Mouse (Mus musculus) embryonic facial prominence, embryonic 11.5 days (tissue): ENCODE measurements around the gene Zan. TPM values are rescaled to one million over a fixed set of nuclear protein-coding genes. Genes with fewer than 3 reads are reported as not detected.

Source experiments
- ATAC-seq: fragments of 200-750 bp; cut with Nextera tagmentation; replicated peaks from 2 replicates; pipeline ENCODE4 v1.8.0; 2017; ENCODE audit warnings: low read depth; ENCODE audit not compliant: insufficient number of reproducible peaks, low FRiP score, low TSS enrichment
- DNase-seq: peaks from one replicate; pipeline ENCODE4 v3.0.0-alpha.2; 2015; ENCODE audit warnings: low spot score
- H3K27ac ChIP-seq: fragments of 300-500 bp; sonication (generic); replicated peaks from 2 replicates; pipeline ENCODE4 v1.5.1; 2014; ENCODE audit warnings: mild to moderate bottlenecking, low read depth, low read length, control low read depth
- H3K27me3 ChIP-seq: fragments of 300-500 bp; sonication (generic); 2 replicates; pipeline ENCODE4 v1.6.1; 2014; ENCODE audit warnings: mild to moderate bottlenecking, low read length, moderate library complexity, mixed read lengths; ENCODE audit not compliant: control insufficient read depth, insufficient read depth
- H3K36me3 ChIP-seq: fragments of 300-500 bp; sonication (generic); replicated peaks from 2 replicates; pipeline ENCODE4 v1.6.1; 2014; ENCODE audit warnings: low read depth, mild to moderate bottlenecking, low read length, moderate library complexity, mixed read lengths; ENCODE audit not compliant: control insufficient read depth, insufficient read depth
- H3K4me1 ChIP-seq: fragments of 300-500 bp; sonication (generic); 2 replicates; pipeline ENCODE4 v1.6.1; 2014; ENCODE audit warnings: low read length, mixed read lengths; ENCODE audit not compliant: control insufficient read depth, insufficient read depth
- H3K4me2 ChIP-seq: fragments of 300-500 bp; sonication (generic); 2 replicates; pipeline ENCODE4 v1.6.1; 2014; ENCODE audit warnings: low read depth, mild to moderate bottlenecking, control low read depth, low read length, moderate library complexity
- H3K4me3 ChIP-seq: fragments of 300-500 bp; sonication (generic); 2 replicates; pipeline ENCODE4 v1.5.1; 2014; ENCODE audit warnings: low read depth, low read length, control low read depth
- H3K9ac ChIP-seq: fragments of 300-500 bp; sonication (generic); replicated peaks from 2 replicates; pipeline ENCODE4 v1.6.1; 2014; ENCODE audit warnings: mild to moderate bottlenecking, control low read depth, low read length
- H3K9me3 ChIP-seq: fragments of 300-500 bp; sonication (generic); replicated peaks from 2 replicates; pipeline ENCODE4 v1.6.1; 2016; ENCODE audit warnings: mild to moderate bottlenecking, low read length, inconsistent platforms, mixed read lengths; ENCODE audit not compliant: control insufficient read depth
- WGBS: fragments of 180-500 bp; shearing (Covaris S2); extraction: QIAGEN DNeasy Blood & Tissue Kit; methylation state at CpG from one replicate; pipeline ENCODE4 v1.1.7; 2014; 5-methylcytosine and 5-hydroxymethylcytosine counted together
- polyA plus RNA-seq: library from polyadenylated mRNA; unstranded; fragments of >200 nt; fragmentation: Nextera tagmentation; extraction: Ambion mirVana; gene quantifications from 2 replicates; pipeline ENCODE4 v1.2.1, GENCODE M21; 2014

Zan gene
- polyA plus RNA-seq, 1 experiment from 2014 or later = 0.06 TPM

DNA sequence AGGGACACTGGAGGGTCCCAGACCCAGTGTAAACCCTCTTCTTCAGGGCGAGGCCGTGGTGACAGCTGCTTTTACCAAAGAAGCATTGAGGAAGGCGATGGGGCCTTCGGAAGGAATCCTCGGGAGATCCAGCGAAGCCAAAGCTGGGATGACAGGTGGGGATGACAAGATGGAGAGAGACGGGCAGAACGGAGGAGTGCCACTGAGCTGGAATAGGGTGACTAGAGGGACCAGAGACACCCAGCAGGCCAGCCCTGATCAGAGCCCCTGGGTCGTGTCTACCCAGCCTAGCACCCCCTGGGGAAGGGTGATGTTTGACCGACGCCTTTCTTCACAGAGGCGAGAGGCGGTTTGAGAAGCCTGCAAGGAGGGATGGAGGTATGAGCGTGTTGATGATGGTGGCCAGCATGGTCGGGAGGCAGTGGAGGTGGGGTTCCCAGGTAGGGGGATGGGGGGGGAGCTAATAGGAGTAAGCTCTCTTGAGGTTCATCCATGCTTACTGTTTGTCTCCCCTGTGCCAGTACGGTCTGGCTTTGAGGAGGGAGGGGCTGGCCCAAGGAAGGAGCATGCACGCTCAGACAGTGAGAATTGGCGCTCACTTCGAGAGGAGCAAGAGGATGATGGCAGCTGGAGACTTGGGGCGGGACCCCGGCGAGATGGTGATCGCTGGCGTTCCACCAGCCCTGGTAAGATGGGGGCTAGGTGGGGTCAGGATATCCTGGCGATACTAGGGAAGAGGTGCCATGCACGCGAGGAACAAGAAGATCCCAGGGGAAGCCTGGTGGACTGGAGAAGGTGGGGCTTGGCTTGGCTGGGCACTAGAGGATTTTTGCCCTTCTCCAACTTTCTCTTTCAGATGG is 43.1 kb upstream of the Zan start:
- H3K4me2 ChIP-seq = no peak overlapping the region
- no peak for ATAC-seq
- H3K4me3 ChIP-seq = no peak overlapping the region
- H3K9ac ChIP-seq = no peak overlapping the region
- peaks cover 45% of the 10 kb centered on the region for H3K36me3 ChIP-seq
- DNase-seq = no peak
- no peak overlapping the region for H3K27ac ChIP-seq
- H3K9me3 ChIP-seq = no peaks in the 10 kb centered on the region
- WGBS = 91% methylated on average over 27 of the region's 27 CpGs
- no peaks in the 10 kb centered on the region for H3K27me3 ChIP-seq
- no peaks in the 10 kb centered on the region for H3K4me1 ChIP-seq

DNA sequence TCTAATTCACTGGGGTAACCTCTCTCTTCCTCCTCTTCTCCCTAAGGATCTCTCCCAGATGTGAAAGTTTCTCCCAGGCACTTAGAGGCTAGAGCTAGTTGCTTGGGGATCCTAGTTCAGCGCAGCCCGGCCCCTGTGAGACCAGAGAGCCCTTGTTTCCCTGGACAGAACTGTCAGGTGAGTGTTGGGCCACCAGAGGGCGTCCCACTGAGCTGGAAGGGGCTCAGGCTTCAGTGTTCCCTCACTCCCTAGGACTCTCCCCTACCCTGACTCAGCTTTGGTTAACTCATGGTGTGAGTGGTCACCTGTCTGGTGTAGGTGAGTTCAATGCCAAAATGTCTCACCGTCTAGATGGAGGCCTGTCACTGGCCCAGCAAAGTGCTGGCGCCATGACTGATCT is 41.6 kb upstream of the Zan start, which contains the start of gene Gigyf1:
Gene Gigyf1, plus strand, starts transcription at position 113 of the 400 bp plus-strand sequence.
- Histone ChIP-seq H3K36me3 (peaks cover 32% of the 10 kb centered on the region), H3K4me1 (no peaks in the 10 kb centered on the region; the same call in 1 of the 2 replicates), H3K4me3 (no peak within 1 kb of the TSS), H3K27ac (no peak within 1 kb of the TSS), H3K27me3 (no peaks in the 10 kb centered on the region), H3K9me3 (no peaks in the 10 kb centered on the region), H3K9ac (no peak within 1 kb of the TSS), H3K4me2 (no peak within 1 kb of the TSS)
- peak; percentile 45 for DNase-seq
- 0 out of 2 replicates have a peak, but pooled peaks have one; percentile 24 for ATAC-seq
- 78% methylated on average over 5 of the region's 5 CpGs for WGBS

DNA sequence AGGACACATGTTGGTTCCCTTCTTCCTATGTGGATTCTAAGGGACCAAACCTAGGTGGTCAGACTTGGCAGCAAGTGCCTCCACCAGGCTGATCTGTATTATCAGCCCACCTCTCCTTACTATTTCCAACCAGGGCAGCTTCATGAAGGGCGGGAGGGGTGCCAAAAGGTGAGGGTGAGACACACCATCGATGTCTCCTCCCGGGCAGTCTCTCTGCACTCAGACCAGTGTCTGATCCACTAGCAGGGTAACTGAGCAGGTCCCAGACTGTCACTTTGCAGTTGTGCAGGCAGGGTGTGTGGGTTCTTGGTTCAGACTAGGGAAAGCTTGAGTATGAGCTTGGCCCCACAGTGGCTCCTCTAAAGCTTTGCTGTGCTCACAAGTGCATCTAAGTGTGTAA is 37.9 kb upstream of the Zan start:
- 94% methylated on average over 3 of the region's 3 CpGs for WGBS
- ATAC-seq = no peak
- Histone ChIP-seq H3K4me3 (no peak overlapping the region), H3K4me1 (peaks cover 1% of the 10 kb centered on the region; the same call in 1 of the 2 replicates), H3K36me3 (peaks cover 6% of the 10 kb centered on the region), H3K9me3 (no peaks in the 10 kb centered on the region), H3K27ac (no peak overlapping the region), H3K9ac (no peak overlapping the region), H3K27me3 (no peaks in the 10 kb centered on the region), H3K4me2 (no peak overlapping the region)
- no peak for DNase-seq

DNA sequence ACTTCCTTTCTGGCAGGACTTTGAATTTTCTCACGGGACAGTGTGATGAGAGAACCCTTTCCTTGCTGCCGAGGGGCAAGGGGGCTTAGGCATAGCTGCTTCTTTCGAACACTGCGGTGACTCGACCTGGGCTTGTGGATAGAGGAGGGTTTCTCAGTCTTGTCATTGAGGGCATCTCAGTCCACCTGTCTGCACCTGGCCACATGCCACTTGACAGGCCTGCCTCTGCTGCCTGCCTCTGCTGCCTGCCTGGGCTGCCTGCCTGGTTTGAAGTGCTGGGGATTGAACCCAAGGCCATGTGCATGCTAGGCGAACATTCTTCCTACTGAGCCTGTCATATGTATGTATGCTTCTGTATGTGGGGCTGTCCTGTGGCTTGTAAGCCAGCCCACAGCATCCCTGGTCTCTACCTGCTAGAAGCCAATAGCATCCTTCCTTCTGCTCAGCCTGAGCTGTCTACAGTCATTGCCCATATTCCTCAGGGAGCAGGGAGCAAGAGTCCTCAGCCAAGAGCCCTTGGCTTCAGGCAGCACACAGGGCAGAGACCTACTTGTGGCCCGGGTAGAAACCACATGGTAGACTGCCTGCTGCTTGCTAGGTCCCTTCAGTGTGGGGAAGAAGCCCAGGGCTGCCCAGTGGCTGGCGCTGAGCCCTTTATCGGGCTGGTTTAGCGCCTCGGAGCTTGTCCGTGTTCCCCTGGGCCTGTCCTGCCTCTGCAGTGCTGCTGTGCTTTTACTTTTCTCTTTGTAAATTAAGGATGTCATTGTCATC is 37.3 kb upstream of the Zan start:
- Histone ChIP-seq H3K27ac (no peak overlapping the region), H3K4me1 (peaks cover 3% of the 10 kb centered on the region; the same call in 1 of the 2 replicates), H3K27me3 (no peaks in the 10 kb centered on the region), H3K9ac (no peak overlapping the region), H3K4me3 (no peak overlapping the region), H3K36me3 (peaks cover 1% of the 10 kb centered on the region; the same call in 1 of the 2 replicates), H3K4me2 (no peak overlapping the region), H3K9me3 (no peaks in the 10 kb centered on the region)
- DNase-seq (no peak), ATAC-seq (no peak)
- 87% methylated on average over 12 of the region's 12 CpGs for WGBS

DNA sequence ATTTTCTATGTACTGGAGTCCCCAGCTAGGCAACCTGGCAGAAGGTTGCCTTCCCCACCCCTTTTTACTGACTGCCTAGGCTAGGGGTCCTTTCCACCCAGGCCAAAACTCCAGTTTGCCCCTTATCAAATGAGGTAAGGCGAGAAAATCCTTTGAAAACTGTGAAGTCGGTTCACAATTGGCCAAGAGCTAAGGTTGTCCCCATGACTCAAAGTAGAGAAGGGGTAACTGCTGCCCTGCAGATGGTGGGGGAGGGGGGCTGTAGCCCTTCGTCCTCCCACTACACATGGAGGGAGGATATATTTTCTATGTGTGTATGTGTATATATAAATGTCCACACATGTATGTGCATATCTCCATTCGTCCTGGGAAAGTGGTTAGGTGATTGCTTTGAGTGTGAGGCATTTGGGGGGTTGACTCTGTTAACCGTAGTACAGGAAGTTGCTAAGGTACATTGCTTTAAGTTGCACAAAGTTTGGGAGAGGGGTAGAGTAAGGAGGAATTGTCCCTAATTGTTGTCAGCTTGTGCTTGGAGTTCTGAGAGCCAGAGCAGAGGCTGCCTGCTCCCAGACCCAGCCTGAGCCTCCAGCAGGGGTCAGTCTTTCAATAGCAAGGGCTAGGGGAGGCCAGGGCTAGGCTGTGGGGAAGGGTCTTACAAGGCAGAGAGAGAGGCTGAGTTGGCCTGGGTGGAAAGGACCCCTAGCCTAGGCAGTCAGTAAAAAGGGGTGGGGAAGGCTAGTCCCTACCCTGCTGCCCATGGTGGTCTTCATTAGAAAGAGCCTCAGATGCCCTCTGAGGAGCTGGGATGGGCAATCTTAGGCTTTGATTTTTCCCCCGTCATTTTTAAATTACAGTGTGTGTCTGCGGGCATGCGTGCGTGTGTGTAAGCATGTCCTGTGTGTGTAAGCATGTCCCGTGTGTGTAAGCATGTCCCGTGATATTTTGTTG is 36.3 kb upstream of the Zan start:
- no peak overlapping the region for H3K4me2 ChIP-seq
- DNase-seq (peak; percentile 80), ATAC-seq (peak; percentile 54; the same call in 1 of the 2 replicates)
- no peaks in the 10 kb centered on the region for H3K36me3 ChIP-seq
- WGBS = 74% methylated on average over 11 of the region's 11 CpGs
- no peak overlapping the region for H3K9ac ChIP-seq
- H3K27ac ChIP-seq = no peak overlapping the region
- no peaks in the 10 kb centered on the region for H3K9me3 ChIP-seq
- no peak overlapping the region for H3K4me3 ChIP-seq
- peaks cover 3% of the 10 kb centered on the region; the same call in 1 of the 2 replicates for H3K4me1 ChIP-seq
- H3K27me3 ChIP-seq = no peaks in the 10 kb centered on the region

DNA sequence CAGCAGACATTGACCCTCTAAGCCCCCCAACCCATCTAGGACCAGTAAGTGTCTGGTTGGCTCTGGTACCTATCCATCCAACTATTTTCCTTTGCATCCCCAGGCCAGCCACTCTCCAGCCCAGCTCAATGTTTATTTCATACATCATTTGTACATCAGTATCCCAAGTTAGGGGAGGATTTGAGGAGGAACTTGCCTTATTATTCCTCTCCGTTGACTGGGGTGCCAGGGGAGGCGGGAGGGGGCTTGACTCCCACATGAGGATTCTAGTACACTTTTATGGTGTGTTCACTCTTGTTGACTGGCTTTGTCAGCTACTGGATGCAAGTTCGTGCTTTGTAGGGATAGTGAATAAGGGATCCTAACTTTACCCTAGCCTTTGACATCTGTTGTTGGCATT is 34.8 kb upstream of the Zan start:
- Histone ChIP-seq H3K27me3 (no peaks in the 10 kb centered on the region), H3K4me3 (peak overlapping the region; percentile 99), H3K4me2 (peak overlapping the region; percentile 65), H3K9me3 (no peaks in the 10 kb centered on the region), H3K36me3 (no peaks in the 10 kb centered on the region), H3K27ac (no peak overlapping the region), H3K9ac (peak overlapping the region; percentile 99), H3K4me1 (peaks cover 3% of the 10 kb centered on the region; the same call in 1 of the 2 replicates)
- WGBS = 75% methylated on average over 3 of the region's 3 CpGs
- no peak for DNase-seq
- no peak for ATAC-seq

DNA sequence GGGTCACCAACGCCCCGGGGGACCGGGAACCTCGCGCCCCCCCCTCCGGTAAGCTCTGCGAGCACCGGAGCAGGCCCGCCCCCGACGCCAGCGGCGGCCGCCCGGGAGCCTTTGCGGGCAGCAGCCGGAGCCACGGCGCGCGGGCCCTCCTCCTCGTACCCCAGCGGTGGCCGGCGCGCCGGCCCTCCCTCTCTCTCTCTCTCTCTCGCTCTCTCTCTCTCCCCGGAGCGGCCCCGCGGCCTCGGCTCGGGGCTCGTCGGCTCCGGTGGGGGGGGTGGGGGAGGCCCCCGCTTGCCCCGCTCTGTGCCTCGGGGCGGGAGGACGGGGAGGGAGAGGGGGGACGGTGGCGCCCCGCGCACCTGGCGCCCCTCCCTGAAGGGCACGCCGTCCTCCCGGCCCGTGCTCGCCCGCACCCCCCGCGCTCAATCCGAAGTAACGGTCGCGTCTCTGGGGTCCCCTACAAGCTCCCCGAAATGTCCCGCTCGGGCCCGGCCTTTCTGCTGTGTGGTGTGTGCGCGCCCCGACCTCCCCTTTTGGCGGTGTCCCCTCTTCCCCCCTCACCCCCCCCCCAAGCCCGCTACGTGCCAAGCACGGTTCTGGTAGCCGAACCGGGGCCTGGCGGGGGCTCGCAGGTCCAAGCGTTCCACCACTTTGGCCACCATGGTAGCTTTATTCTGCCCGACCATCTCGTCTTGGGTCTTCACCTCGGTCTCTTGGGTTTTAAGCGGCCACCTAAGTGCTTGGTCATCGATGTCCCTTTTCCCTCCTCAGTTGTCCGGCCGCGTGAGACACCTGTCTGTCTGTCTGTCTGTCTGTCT is 33.9 kb upstream of the Zan start:
- ATAC-seq (no peak), DNase-seq (peak; percentile 17)
- peak overlapping the region; percentile 65 for H3K4me2 ChIP-seq
- H3K36me3 ChIP-seq = no peaks in the 10 kb centered on the region
- H3K4me1 ChIP-seq = peaks cover 3% of the 10 kb centered on the region; the same call in 1 of the 2 replicates
- no peaks in the 10 kb centered on the region for H3K27me3 ChIP-seq
- H3K4me3 ChIP-seq = peak overlapping the region; percentile 99
- under 1% methylated on average over 46 of the region's 83 CpGs for WGBS
- peak overlapping the region; percentile 84 for H3K27ac ChIP-seq
- H3K9ac ChIP-seq = peak overlapping the region; percentile 99
- H3K9me3 ChIP-seq = no peaks in the 10 kb centered on the region
